In the genomic region with DNA sequence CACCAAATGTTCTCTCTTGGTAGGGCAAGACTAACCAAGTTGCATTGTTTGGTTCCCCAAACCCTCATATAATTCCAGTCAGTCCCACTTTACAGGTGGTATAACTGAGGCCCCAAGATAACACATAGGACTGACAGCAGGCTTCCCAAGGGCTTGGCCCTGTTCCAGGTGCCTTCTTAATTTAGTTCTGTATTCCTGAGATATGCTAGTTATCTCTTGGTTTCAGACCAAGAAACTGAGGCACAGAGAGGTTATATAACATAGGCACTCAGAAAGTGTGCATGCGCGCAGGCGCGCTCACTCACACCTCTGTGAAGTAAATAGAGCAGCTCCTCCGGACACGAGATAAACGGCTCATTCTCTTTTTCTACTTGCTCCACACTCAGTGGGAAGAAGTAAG, we compare ENCODE assay signal across 24 mouse cellular contexts. TPM values are rescaled to one million over a fixed set of nuclear protein-coding genes. Genes with fewer than 3 reads are reported as not detected.
A peak's percentile ranks its signal among the peaks of the same experiment; 100 is the strongest.
DNase-seq lines count a peak whose midpoint lies in the region; ATAC-seq and TF ChIP-seq lines count a peak whose summit lies in the region.
"Had no signal": no experiment of that assay in that cellular context is flagged by ENCODE, and none has a peak within 500 bp of the region (broad histone marks: within the 10 kb centered on the region; RNA-seq: fewer than 3 reads in every experiment).

No protein-coding gene starts in this region.

- 87% methylated on average over 7 of the region's 7 CpGs for WGBS in heart, embryonic 13.5 days

- intact Hi-C loops in heart, postnatal 14 days (cut with DNase I), result no loop called here

- H3K79me2 ChIP-seq in MEL (ENCODE audit: control insufficient read depth, insufficient read depth, low read length, poor library complexity), result no peaks in the 10 kb centered on the region

- no peak for TF ChIP-seq POLR2A in ES-Bruce4 (IDR thresholded peaks at IDR 0.05; ENCODE audit: insufficient read depth, low read length)
- TF ChIP-seq POLR2A in MEL (IDR thresholded peaks at IDR 0.05; ENCODE audit: control insufficient read depth in 1 of 2, insufficient read depth in 1 of 2, low read depth in 1 of 2, low read length in 2 of 2, poor library complexity in 1 of 2), result no peak

- no peak overlapping the region for H3K9ac ChIP-seq in heart, embryonic 13.5 days
- peak overlapping the region; percentile 6; the same call in 1 of the 2 replicates for H3K9ac ChIP-seq in ES-Bruce4 (ENCODE audit: low read depth, poor library complexity, severe bottlenecking)
- H3K9ac ChIP-seq in MEL (ENCODE audit: control insufficient read depth, low read depth, low read length, poor library complexity, severe bottlenecking), result peak overlapping the region; percentile 41; the same call in 1 of the 2 replicates
- H3K9ac ChIP-seq: embryonic facial prominence, embryonic 12.5 days; forebrain, embryonic 12.5 days; forebrain, embryonic 15.5 days; heart, embryonic 15.5 days; hindbrain, embryonic 14.5 days had no signal

- no peak overlapping the region for H3K4me3 ChIP-seq in heart, embryonic 13.5 days
- H3K4me3 ChIP-seq in ES-Bruce4 (ENCODE audit: low read depth, low read length), result peak overlapping the region; percentile 12
- peak overlapping the region; percentile 25 to 26; a peak in 3 of 4 replicates for H3K4me3 ChIP-seq in MEL (ENCODE audit: control insufficient read depth in 1 of 2, insufficient read depth in 1 of 2, low read depth in 2 of 2, low read length in 2 of 2)
- H3K4me3 ChIP-seq: embryonic facial prominence, embryonic 12.5 days; erythroblast, embryonic 14.5 days; forebrain, embryonic 12.5 days; forebrain, embryonic 15.5 days; heart, embryonic 15.5 days had no signal

- no peaks in the 10 kb centered on the region for H3K9me3 ChIP-seq in heart, embryonic 13.5 days
- H3K9me3 ChIP-seq in ES-Bruce4 (replicated peaks; ENCODE audit: control insufficient read depth, insufficient read depth, low read length, poor library complexity, severe bottlenecking) (no peaks in the 10 kb centered on the region), MEL (replicated peaks; ENCODE audit: insufficient read depth, low read length) (no peaks in the 10 kb centered on the region)
- H3K9me3 ChIP-seq: embryonic facial prominence, embryonic 12.5 days; forebrain, embryonic 12.5 days; forebrain, embryonic 15.5 days; heart, embryonic 15.5 days had no signal

- TF ChIP-seq EP300 in ES-Bruce4 (IDR thresholded peaks at IDR 0.05; ENCODE audit: insufficient read depth, low read depth, low read length) (no peak), MEL (IDR thresholded peaks at IDR 0.05; ENCODE audit: low read depth in 1 of 2, low read length in 2 of 2) (peak in 1 of 2 experiments; percentile 66; a peak in 2 of 4 replicates)

- H3K4me2 ChIP-seq in heart, embryonic 13.5 days, result no peak overlapping the region
- H3K4me2 ChIP-seq: embryonic facial prominence, embryonic 12.5 days; forebrain, embryonic 12.5 days; forebrain, embryonic 15.5 days; hindbrain, embryonic 14.5 days had no signal

- TF ChIP-seq CTCF in ES-Bruce4 (IDR thresholded peaks at IDR 0.05; ENCODE audit: low read depth, low read length) (no peak), MEL (IDR thresholded peaks at IDR 0.05 in 2 of 3, conservative IDR thresholded peaks at IDR 0.05 in 1 of 3; ENCODE audit: control insufficient read depth in 1 of 3, insufficient read depth in 1 of 3, low read depth in 2 of 3, low read length in 3 of 3, poor library complexity in 1 of 3, severe bottlenecking in 1 of 3) (no peak)

- peaks cover 77% of the 10 kb centered on the region for H3K4me1 ChIP-seq in heart, embryonic 13.5 days
- H3K4me1 ChIP-seq in ES-Bruce4 (ENCODE audit: control insufficient read depth, insufficient read depth, low read length), result peaks cover 5% of the 10 kb centered on the region
- H3K4me1 ChIP-seq in MEL (ENCODE audit: control insufficient read depth in 1 of 2, insufficient read depth in 2 of 2, low read length in 2 of 2), result peaks cover 0 to 34% of the 10 kb centered on the region in 2 experiments

- H3K36me3 ChIP-seq in heart, embryonic 13.5 days, result peaks cover 44% of the 10 kb centered on the region
- peaks cover 27% of the 10 kb centered on the region for H3K36me3 ChIP-seq in ES-Bruce4 (ENCODE audit: control insufficient read depth, insufficient read depth, low read length, poor library complexity, severe bottlenecking)
- peaks cover 0 to 21% of the 10 kb centered on the region in 2 experiments; a peak in 2 of 4 replicates for H3K36me3 ChIP-seq in MEL (ENCODE audit: control insufficient read depth in 1 of 2, insufficient read depth in 2 of 2, low read length in 2 of 2)

- TF ChIP-seq RAD21 in MEL (IDR thresholded peaks at IDR 0.05; ENCODE audit: low read depth, low read length), result no peak

- peak overlapping the region; percentile 88 for H3K27ac ChIP-seq in heart, embryonic 13.5 days (replicated peaks)
- no peak overlapping the region for H3K27ac ChIP-seq in ES-Bruce4 (ENCODE audit: insufficient read depth, low read length)
- 0 out of 2 replicates have a peak overlapping the region, but pooled peaks have one; percentile 3 for H3K27ac ChIP-seq in MEL (ENCODE audit: control insufficient read depth, low read depth, low read length)
- H3K27ac ChIP-seq: embryonic facial prominence, embryonic 12.5 days; forebrain, embryonic 12.5 days; forebrain, embryonic 15.5 days; hindbrain, embryonic 14.5 days had no signal

- DNase-seq in heart, postnatal 14 days, result no peak
- DNase-seq in MEL (ENCODE audit: low read depth, low spot score), result peak; percentile 84
- no peak for DNase-seq in Muller cell, postnatal 12 days (ENCODE audit: inconsistent ontology term)
- DNase-seq: adrenal gland, adult 8-10 months; adrenal gland, postnatal 25 days; cerebellum, adult 11-12 months; cerebellum, adult 8-10 months; cerebellum, postnatal 36 days; gastrocnemius, postnatal 25 days; heart, adult 18-20 months; heart, postnatal 10 days; heart, postnatal 4 days; kidney, adult 2 months had no signal

- no peak for ATAC-seq in heart, embryonic 13.5 days (ENCODE audit: extremely low read depth, insufficient number of reproducible peaks, low FRiP score, low TSS enrichment)
- ATAC-seq in megakaryocyte-erythroid progenitor cell, adult 5-6 weeks (replicated peaks; ENCODE audit: low FRiP score, low TSS enrichment, poor library complexity, severe bottlenecking), result no peak
- ATAC-seq: activated CD4-positive, CD25-positive, alpha-beta regulatory T cell, adult 4 months; forebrain, embryonic 15.5 days; intestine, postnatal 0 days had no signal

- no peaks in the 10 kb centered on the region for H3K27me3 ChIP-seq in heart, embryonic 13.5 days (replicated peaks)
- H3K27me3 ChIP-seq in ES-Bruce4 (ENCODE audit: control insufficient read depth, insufficient read depth, low read length, poor library complexity, severe bottlenecking) (no peaks in the 10 kb centered on the region), MEL (ENCODE audit: control insufficient read depth in 1 of 2, insufficient read depth in 2 of 2, low read length in 2 of 2) (no peaks in the 10 kb centered on the region; a peak in 1 of 4 replicates)
- H3K27me3 ChIP-seq: embryonic facial prominence, embryonic 12.5 days; forebrain, embryonic 15.5 days; heart, embryonic 15.5 days had no signal

TF ChIP-seq in MEL, 35 proteins besides CTCF, POLR2A, EP300 and RAD21:
- TF ChIP-seq TAL1 (IDR thresholded peaks at IDR 0.05; ENCODE audit: low read length), result peak; percentile 74
- TF ChIP-seq ETS1 (IDR thresholded peaks at IDR 0.05; ENCODE audit: low read depth, low read length), result peak; percentile 65
- TF ChIP-seq TCF12 (IDR thresholded peaks at IDR 0.05; ENCODE audit: low read depth, low read length), result peak; percentile 85
- no peak for TF ChIP-seq USF1 (IDR thresholded peaks at IDR 0.05; ENCODE audit: low read depth, low read length)
- peak; percentile 88 for TF ChIP-seq GATA1 (IDR thresholded peaks at IDR 0.05; ENCODE audit: low read depth, low read length)
- TF ChIP-seq NRF1 (IDR thresholded peaks at IDR 0.05; ENCODE audit: insufficient read depth, low read depth, low read length, poor library complexity, severe bottlenecking), result peak; percentile 64; the same call in 1 of the 2 replicates
- TF ChIP-seq MEF2A (IDR thresholded peaks at IDR 0.05; ENCODE audit: extremely low read depth, insufficient replicate concordance, low read depth, low read length, poor library complexity, severe bottlenecking), result no peak
TF ChIP-seq in MEL: peak in this region for 5.

RNA-seq across cellular contexts. Expression of a gene that starts 9.4 kb away (rescaled TPM):
- 15.5 and 16.9 TPM in 2 replicates for polyA plus RNA-seq in heart, embryonic 13.5 days (2015; fragmentation: Nextera tagmentation; extraction: Ambion mirVana)
- 1 to 10 TPM; 6.5 to 9.2 TPM for total RNA-seq in heart, postnatal 14 days (2021)
- polyA plus RNA-seq in ES-Bruce4 (2011; ENCODE audit: insufficient read depth, insufficient read length, low read depth, missing spikeins) (24.8 and 26.3 TPM in 2 replicates), MEL (2012; ENCODE audit: insufficient read depth in 1 of 2, insufficient read length in 2 of 2, low read depth in 1 of 2, low replicate concordance in 2 of 2, missing spikeins in 1 of 2) (1 to 10 TPM in 1 of 2 experiments, not detected in 1; 2.9 TPM)
- 0.42 and 0.46 TPM in 2 replicates for total RNA-seq in MEL (2012; rRNA removed)
- total RNA-seq in megakaryocyte-erythroid progenitor cell, adult 5-6 weeks (2014; fragmentation: Nextera tagmentation), result not detected in 2 replicates
- total RNA-seq in megakaryocyte-erythroid progenitor cell, adult 5-6 weeks (2017), result not detected in 2 replicates
- polyA plus RNA-seq: activated CD4-positive, CD25-positive, alpha-beta regulatory T cell, adult 4 months; erythroblast, embryonic 14.5 days had no signal
